Mouse (Mus musculus) urinary bladder, adult 18-20 months (tissue): ENCODE results near the gene BC049715.
"Not testable (repeated sequence)": the region's sequence is repeated elsewhere in the genome, so short reads cannot be mapped to it uniquely, and the experiment has no call there.

Source experiments
- DNase-seq, 2 experiments: peaks; one replicate each; pipeline ENCODE4 v3.0.0; 2022; ENCODE audit warnings: low spot score in 2 of 2, mixed read lengths in 2 of 2

Gene BC049715

DNA sequence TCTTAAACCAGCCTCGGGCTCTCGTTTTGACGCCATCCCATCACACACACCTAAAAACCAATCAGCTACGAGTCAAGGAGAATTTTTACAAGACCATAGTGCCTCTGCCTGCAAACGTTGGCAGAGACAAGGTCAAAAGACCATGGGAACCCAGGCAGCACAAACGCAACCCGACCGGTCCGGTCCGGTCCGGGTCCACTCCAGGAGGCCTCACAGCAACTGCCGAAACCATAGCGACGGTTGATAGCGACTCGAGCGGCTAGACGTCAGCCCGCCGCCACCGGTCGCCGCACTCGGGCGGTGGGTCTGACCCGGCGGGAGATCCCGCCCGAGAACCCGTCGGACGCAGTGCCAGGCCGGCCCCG, at the start of gene BC049715:
TSS of gene BC049715 (plus strand) at position 111 of the 365 bp plus-strand sequence.
- no peak for DNase-seq

DNA sequence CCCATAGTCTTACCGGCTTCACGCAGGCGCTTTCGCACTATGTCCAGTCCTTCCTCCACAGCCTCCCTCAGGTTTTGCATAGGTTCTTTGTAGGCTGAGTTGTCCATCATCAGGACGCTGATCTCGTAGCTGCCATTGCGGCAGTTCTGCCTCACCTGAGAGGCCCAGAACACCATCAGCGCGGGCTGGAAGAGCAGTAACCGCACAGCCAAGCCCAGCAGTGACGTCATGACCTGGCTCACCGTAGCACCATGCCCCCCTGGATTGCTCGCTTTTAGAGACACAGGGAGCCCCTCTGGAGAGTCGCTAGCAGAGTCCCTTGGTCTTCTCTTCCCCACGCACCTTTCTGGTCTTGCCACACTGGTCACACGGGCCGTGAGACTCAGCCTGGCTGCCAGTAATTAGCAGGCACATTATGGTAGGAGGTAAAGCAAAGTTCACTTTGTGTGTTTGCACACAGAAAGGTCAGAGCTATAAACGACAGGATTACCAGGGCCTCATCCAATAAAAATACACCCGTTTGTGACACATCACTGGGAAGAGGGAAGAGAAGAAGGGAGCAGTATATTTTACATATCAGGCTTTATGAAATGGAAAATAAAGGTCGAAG, 45.9 kb upstream of the BC049715 start, which contains the start of gene Gucy2c:
TSS of gene Gucy2c (minus strand) at position 389 of the 610 bp plus-strand sequence.
- DNase-seq = no peak

DNA sequence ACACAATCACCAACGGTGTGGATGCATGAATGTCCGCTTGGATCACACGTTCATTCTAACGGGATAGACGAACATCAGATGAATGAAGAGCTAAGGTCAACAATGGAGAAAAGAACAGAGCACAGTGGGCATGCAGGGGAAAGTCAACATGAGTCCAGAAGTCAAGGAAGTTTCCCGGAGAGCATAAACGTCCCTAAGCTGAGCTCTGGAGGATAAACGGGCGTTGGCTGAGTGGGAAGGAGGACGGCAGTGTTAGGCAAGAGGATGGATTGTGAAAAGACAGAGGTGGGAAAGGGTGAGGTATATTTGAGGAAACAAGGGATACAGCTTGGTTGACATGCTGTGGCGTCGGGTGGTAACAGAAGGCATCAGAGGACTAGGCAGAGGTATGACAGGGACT, 45.3 kb upstream of the BC049715 start:
- no peak for DNase-seq

DNA sequence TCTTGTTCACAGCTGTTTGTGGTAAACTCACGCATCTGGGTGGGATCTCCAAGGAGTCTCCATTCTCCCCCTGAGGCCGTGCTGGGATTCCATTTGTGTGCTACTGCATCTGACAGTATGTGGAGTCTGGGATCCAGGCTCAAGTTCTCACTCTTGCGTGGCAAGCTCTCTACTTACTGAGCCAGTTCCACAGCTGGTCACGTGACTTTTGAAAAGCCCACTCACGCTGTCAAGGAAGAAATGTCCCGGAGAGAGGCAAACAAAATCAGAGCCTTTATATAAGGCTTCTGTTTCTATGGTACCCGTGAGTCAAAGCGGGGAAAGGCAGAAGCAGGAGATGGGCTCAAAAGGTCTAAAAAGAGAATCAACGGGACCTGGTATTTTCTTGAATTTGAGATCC, 44.7 kb upstream of the BC049715 start:
- no peak for DNase-seq

DNA sequence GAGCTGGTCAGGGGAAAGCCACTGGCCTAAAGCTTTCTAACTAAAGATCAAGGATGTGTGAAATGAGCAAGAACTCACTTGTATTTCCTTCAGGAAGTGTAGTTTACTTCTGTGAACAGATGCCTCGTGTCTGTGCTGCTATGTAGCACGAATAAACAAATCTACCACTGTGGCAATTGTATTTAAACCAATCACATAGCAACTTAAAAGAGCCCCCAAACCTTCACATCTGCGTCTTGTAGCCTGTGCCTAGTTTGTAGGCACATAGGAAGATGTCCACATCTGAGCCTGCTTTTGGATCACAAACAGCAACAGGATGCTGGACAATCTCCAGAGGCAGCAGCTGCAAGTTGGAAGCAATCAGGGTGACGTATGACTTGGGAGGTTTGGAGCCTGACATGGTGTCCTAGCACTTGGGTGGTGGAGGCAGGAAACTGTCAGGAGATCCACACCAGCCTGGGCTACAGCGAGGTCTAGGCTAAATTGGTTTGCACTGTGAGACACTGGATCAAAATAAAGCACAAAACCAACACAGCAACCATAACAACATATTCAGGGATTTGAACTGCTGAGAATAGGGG, 37.9 kb upstream of the BC049715 start:
- peak in 1 of 2 experiments; percentile 52 for DNase-seq

DNA sequence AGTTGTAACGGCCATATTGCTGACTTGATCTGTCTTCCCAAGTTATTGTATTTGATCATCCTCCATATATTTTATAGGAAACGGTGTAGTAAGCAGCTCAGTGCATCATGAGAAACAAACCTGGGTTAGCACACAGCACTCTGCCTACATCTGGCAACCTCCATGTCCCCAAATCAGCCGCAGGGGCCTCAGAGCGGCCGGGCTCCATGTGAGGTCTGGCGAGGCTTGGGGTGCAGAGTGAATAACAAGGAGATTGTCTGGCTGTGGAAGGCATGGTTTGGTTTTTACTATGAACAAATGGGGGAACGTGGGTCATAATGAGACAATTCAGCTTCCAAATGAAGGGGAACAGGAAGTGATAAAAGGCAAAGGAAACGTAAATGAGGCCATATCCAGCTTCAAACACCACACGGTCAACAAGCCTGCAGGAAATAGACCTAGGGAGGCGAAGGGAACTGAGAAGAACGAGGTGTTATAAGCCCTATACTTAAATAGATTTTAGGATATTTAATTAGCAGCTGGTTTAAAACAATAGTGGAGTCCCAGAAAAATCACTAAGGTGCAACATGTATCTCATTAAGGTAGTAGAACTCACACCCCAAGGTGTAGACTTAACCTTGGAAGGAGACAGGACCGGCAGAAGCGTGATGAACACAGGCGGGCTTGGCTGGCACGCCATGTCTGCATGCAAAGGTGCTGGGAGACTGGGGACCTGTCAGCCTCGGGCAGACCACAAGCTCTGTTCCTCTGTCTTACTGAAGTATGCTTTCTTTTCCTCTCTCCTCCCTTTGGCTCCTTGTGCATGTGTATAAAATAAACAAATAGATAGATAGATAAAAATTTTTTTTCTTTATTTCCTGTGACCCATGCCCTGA, 34.3 kb upstream of the BC049715 start:
- DNase-seq = no peak

DNA sequence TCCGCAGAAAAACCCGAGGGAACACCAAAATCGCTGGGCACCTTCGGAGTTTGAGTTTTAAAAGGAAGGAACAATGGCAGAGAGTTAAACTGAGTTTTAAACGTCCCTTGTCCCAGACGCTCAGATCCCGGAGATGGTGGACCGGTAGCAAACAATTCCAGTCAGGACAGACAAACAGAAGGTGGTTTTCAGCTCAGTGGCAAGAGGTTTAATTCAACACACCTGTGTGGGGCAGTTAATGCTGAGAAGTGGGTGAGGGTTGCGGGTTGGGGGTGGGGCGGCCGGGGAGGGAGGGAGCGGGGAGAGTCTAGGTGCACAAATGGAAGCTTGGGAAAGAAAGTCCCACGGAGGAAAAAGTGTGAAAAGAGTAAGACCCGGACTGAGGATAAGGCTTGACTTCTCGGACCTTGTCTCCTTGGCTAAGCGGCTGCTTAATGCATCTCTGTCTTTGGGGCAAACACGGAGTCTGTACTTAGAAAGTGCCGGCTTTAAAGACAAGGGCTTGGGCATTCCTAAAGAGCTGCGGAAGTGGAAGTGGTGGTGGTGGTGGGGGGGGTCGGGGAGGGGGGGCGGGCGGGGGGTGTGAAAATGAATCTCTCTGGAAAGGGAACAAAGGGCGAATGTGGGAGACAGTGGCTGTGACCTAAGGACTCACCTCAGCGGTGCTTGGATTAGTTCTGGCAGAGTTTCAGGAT, 33.4 kb upstream of the BC049715 start:
- DNase-seq = no peak

DNA sequence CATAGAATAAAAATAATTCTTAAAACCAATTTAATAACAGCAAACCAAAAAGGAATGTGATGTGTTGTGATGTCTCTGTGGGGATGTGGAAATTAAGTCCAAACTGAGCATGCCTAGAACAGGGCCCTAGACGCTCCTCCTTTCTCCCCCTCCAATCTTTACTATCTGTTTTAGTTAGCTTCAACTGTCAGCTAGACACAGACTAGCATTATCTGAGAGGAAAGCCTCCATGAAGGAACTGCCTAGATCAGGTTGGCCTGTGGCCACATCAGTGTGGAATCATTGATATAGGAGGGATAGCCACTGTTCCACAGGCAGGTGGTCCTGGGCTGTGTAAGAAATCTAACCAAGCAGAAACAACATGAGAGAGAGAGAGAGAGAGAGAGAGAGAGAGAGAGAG, 32.3 kb upstream of the BC049715 start:
- no peak for DNase-seq

DNA sequence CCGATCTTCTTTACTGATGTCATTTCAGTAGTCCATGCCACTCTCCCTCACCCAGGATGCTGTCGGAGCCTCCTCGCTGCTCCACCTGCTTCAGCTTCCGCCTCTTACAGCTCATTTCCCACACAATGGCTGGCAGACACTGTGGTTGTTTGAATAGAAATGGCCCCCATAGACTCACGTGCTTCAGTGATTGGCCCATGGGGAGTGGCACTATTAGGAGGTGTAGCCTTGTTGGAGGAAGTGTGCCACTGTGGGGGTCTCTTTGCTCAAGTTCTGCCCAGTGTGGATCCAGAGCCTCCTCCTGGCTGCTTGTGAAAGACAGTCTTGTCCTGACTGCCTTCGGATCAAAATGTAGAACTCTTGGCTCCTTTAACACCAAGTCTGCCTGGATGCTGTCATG, 31.6 kb upstream of the BC049715 start:
- DNase-seq = no peak

DNA sequence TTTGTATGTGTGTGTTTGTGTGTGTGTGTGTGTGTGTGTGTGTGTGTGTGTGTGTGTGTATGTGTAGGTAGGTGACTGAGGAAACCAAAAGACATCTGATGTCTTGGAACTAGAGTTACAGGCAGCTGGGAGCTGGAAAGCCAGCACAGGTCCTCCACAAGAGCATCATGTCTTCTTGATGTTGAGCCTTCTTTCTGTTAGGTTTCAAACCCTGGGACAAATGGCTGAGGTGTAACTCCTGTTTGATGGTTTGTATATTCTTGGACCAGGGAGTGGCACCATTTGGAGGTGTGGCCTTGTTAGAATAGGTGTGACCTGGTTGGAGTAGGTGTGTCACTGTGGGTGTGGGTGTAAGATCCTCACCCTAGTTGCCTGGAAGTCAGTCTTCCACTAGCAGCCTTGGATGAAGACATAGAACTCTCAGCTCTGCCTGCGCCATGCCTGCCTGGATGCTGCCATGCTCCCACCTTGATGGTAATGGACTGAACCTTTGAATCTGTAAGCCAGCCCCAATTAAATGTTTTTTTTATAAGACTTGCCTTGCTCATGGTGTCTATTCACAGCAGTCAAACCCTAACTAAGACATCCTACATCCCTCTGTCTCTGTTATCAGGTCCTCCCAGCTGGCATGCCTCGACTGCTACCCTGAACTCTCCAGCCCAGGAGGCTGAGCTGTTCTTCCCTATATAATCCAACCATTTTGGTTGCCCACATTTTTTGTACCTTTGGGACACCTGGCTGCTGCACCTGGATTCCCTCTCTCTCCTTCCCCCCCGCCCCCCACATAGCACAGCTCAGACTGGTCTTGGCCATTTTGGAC, 29.3 kb upstream of the BC049715 start:
- DNase-seq = not testable (repeated sequence)

DNA sequence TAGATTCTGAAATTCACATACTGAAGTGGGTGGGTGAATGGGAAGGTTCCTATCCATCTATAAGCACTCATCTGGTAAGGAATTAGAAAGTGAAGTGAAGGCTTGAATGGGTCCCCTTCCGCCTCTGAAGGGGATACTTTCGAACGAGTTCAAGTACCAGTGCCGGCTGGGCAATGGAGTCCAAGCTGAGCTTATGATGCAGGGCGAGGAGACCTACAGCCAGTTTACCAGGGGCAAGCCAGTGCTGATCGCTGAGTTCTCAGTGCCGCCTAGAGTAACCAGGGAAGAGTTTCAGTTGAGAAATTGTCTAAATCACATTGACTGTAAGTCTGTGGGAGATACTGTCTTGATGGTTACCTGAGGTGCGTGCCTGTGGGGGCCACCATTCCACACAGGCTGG, 26.7 kb upstream of the BC049715 start:
- no peak for DNase-seq

DNA sequence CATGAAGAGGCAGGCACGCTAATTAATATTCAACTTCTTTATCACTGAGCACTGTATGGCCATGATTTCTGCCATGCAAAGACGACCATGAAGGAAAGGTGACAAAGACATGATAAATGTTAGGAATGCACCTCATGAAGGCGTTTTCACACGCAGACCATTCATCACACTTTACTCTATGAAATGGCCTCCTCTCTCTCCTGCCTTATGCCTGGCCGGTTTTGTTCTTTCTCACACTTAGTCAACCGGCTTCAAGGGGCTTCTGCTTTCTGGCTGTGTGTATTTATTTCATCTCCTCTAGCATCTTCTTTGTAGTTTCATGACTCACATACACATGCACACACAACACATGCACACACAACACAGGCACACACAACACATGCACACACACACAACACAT, 26.2 kb upstream of the BC049715 start:
- no peak for DNase-seq

DNA sequence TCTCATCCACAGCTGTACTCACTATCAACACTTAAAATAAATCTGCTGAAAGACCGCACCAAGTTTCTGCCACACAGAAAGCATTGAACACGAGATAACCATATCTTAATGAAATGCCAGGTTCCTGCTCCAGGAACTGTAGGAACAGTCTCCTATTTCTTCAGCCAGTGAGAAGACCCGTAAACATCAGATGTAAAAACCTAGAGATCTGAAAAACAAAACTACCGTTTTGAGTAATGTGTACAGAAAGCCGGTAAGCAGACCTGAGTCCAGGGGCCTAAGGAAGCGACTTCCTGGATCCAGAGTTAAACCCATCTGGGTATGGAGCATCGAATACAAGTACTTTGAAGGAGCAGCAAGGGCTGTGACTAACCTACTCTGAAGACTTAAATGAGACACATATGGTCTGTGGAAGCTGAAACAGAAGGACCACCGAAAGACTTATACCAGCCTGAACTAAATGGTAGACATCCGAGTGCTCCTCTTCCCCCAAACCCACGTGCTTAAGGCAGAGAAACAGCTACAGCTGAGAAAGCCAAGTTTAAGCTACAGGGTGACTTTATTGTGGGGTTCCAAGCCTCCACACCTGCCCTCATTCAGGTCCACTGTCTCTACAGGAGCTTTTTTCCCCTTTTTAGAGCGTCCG, 24.2 kb upstream of the BC049715 start:
- DNase-seq = no peak

DNA sequence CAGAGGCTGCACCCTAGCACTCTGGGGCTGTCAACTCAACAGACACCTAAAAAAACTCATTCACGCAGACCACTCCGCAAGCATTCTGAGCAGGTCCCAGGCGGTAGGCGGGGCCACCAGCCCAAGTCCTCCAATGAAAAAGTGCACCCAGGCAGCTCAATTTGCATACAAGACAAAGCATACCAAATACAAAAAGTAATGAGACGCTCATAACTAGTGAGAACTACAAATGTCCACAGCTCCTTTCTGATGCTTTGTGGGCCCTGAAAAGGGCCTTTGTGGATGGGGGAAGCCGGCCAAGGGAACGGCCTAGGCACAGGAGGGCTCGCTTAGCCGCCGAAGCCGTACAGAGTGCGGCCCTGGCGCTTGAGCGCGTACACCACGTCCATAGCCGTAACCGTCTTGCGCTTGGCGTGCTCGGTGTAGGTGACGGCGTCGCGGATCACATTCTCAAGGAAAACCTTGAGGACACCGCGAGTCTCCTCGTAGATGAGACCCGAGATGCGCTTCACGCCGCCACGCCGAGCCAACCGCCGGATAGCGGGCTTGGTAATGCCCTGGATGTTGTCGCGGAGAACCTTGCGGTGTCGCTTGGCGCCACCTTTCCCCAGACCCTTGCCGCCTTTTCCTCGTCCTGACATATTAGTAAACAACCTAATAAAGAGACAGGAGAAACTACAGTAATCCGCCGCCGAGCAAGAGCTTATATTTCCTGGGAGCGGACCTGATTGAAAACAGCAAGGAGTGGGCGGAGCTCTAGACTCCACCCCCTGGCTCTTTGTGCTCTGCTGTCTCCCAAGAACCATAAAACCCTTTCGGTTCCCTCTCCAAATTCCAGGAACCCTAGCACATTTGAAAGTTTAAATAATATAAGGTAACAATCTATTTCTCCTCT, 23.4 kb upstream of the BC049715 start, which contains the start of gene Hist4h4:
TSS of gene Hist4h4 (minus strand) at position 677 of the 895 bp plus-strand sequence.
- DNase-seq = peak; percentile 95 to 99

DNA sequence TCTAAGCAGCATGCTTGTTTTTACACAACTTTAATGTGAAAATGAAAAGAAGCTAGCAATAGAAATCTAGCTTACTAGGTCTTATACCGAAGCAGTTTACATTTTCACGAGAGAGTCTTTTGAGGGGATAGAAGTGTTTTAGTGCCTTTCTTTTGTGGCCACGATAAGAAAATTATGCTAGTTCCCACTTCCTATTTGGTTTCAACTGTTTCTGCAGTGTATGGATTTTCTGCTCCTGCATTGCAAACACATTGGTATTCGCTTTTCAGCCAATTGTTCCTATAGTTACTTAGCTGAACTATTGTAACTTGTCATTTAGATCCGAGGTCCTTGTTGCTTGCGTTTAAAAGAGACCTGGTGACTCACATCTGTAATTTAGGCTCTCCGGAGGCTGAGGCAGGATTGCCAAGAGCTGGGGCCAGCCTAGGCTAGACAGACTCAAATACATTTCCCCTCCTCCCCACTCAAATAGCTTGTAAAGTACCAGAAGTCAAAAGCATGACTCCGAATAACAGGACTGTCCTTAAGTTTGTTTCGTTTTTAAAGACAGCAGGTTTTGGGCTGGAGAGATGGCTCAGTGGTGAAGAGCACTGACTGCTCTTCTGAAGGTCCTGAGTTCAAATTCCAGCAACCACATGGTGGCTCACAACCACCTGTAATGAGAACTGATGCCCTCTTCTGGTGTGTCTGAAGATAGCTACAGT, 22.6 kb upstream of the BC049715 start:
- DNase-seq = no peak

DNA sequence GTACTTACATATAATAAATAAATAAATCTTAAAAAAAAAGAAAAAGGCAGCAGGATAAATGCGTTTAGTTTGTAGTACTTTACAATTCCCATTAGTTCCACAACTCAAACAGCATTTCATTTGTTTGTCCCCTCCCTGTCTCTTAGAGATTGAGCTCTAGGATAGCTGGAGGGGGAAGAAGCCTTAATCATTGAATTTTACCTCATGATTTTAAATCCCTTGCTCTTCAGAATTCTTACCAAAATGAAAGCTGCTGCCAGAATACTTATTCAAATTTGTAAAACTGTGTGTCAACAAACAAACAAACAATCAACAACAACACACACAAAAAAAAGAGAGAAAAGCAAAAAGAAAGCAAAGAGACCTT, 22.0 kb upstream of the BC049715 start:
- no peak for DNase-seq

DNA sequence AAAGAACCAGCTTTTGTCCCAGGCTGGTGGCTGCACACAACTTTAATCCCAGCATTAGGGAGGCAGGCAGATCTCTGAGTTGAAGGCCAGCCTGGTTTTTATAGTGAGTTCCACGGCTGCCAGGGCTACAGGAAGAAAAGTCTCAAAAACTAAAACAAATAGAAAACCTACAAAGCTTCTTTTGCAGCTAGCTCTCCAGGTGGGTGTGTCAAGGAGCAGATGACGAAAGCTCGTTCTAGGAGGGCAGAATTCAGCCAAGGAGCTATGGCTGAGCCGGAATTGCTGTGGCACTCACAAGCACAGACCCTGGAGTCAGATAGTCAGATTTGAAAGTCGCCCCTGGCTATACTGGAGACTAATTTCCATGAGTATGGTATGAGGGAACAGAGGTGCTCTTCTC, 20.6 kb upstream of the BC049715 start:
- no peak for DNase-seq

DNA sequence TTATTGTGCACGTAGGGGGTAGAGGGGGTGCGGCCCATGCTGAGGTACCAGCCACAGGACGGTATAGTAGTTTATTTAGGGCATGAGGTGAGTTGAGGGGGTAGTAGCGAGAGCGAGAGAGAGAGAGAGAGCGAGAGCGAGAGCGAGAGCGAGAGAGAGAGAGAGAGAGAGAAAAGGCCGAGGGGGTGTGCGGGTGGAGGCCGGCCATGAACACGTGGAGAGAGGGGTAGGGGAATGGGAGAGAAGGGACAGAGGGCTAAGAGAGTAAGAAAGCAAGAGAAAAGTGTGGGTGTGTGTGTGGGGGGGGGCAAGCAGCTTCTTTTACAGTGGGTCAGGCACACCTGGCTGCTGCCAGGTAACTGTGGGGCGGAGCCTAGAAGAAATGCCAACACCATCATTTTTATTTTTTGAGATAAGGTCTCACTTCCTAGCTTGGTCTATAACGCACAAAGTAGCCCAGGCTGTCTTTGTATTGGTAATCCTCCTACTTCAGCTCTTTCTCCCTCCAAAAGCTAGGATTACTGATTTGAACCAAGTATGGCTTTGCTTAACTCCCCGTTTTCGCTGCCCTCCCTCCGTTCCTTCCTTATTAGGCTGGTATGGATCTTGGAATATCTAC, 19.9 kb upstream of the BC049715 start:
- no peak for DNase-seq

DNA sequence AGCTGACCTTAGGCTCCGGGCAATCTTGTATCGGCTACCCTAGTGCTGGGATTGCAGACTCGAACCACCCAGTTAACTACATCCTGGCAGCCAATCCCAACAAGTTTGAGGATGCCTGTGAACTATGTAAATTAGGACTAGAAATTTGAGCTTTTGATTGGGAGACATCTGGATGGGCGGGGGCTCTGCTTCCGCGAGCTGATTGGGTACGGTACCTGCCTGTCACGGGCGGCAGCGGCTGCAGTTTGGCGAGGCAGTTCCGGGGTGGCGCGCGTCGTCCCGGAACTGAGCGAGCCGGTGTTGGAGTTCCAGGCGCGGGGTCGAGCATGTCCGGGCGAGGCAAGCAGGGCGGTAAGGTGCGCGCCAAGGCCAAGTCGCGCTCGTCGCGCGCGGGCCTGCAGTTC, 19.4 kb upstream of the BC049715 start, which contains the start of gene H2afj:
TSS of gene H2afj (plus strand) at position 231 of the 404 bp plus-strand sequence.
- peak; percentile 97 to 99 for DNase-seq
